Mouse (Mus musculus) regulatory T cell (primary cell): ENCODE results near the gene Grin3b.
"Not testable (repeated sequence)": the region's sequence is repeated elsewhere in the genome, so short reads cannot be mapped to it uniquely, and the experiment has no call there.

Experiments used
- in situ Hi-C: fragments of 300-600 bp; cut with MboI, MseI; formaldehyde crosslinking; loops from one replicate; pipeline ENCODE4 v1.15.1; 2025; ENCODE audit warnings: high pct_unique_total_duplicates

Gene Grin3b

GRCm38 (mm10) chr10:79936284-79936910 is 34.1 kb upstream of the Grin3b start:
- in situ Hi-C loops = loop anchor here (5.0 kb wide), 1 partner anchor 39 kb away; no protein-coding TSS in a partner anchor

- in situ Hi-C loops = loop anchor here (5.0 kb wide), 1 partner anchor 40 kb away; no protein-coding TSS in a partner anchor
Observed at GRCm38 (mm10) chr10:79936911-79937441, 33.5 kb upstream of the Grin3b start.

- in situ Hi-C loops = loop anchor here (5.0 kb wide), 1 partner anchor 41 kb away; no protein-coding TSS in a partner anchor
Observed at GRCm38 (mm10) chr10:79937775-79938526, 32.6 kb upstream of the Grin3b start.

GRCm38 (mm10) chr10:79940749-79941148 is 29.8 kb upstream of the Grin3b start:
- in situ Hi-C loops = no loop called here

- in situ Hi-C loops = no loop called here
Observed at GRCm38 (mm10) chr10:79942988-79943387, 27.5 kb upstream of the Grin3b start.

GRCm38 (mm10) chr10:79943471-79943901 is 27.0 kb upstream of the Grin3b start:
- in situ Hi-C loops = no loop called here

- in situ Hi-C loops = no loop called here
Observed at GRCm38 (mm10) chr10:79945507-79946234, 24.8 kb upstream of the Grin3b start.

GRCm38 (mm10) chr10:79946752-79947322 is 23.7 kb upstream of the Grin3b start:
- in situ Hi-C loops = no loop called here

GRCm38 (mm10) chr10:79947502-79947901 is 23.0 kb upstream of the Grin3b start:
- in situ Hi-C loops = no loop called here

GRCm38 (mm10) chr10:79949873-79950272 is 20.6 kb upstream of the Grin3b start:
- in situ Hi-C loops = no loop called here

- in situ Hi-C loops = no loop called here
Observed at GRCm38 (mm10) chr10:79950661-79951060, 19.9 kb upstream of the Grin3b start.

GRCm38 (mm10) chr10:79953946-79954345 is 16.6 kb upstream of the Grin3b start:
- in situ Hi-C loops = no loop called here

GRCm38 (mm10) chr10:79955691-79956090 is 14.8 kb upstream of the Grin3b start:
- in situ Hi-C loops = no loop called here

- in situ Hi-C loops = no loop called here
Observed at GRCm38 (mm10) chr10:79956643-79957154, 13.8 kb upstream of the Grin3b start.

- in situ Hi-C loops = no loop called here
Observed at GRCm38 (mm10) chr10:79958140-79958816, 12.2 kb upstream of the Grin3b start.

- in situ Hi-C loops = not testable (repeated sequence)
Observed at GRCm38 (mm10) chr10:79959412-79959811, 11.1 kb upstream of the Grin3b start.

GRCm38 (mm10) chr10:79959847-79960601 is 10.5 kb upstream of the Grin3b start, which contains the start of gene Wdr18:
Wdr18 (plus strand) TSS chr10:79960152.
- in situ Hi-C loops = no loop called here

GRCm38 (mm10) chr10:79960671-79961294 is 9.7 kb upstream of the Grin3b start:
- in situ Hi-C loops = no loop called here

GRCm38 (mm10) chr10:79964727-79965126 is 5.8 kb upstream of the Grin3b start:
- in situ Hi-C loops = no loop called here

- in situ Hi-C loops = no loop called here
Observed at GRCm38 (mm10) chr10:79965325-79965724, 5.2 kb upstream of the Grin3b start.
